Mouse (Mus musculus) mammary gland, adult 2 months (tissue): Measurements from ENCODE around the gene Jarid2. TPM values are rescaled to one million over a fixed set of nuclear protein-coding genes. Genes with fewer than 3 reads are reported as not detected.

ENCODE experiments used
- polyA plus RNA-seq: library from polyadenylated mRNA; depleted of rRNA; stranded (reverse); fragments of >200 nt; gene quantifications from 2 replicates; pipeline ENCODE4 v1.2.3, GENCODE M21; 2012; ENCODE audit warnings: low replicate concordance; rRNA removed

Jarid2 gene
- polyA plus RNA-seq: 9.7 and 12.3 TPM in 2 replicates

GRCm38 (mm10) chr13:44729424-44729971, at the start of gene Jarid2:
Jarid2 (plus strand) TSS chr13:44729474.

